Mouse (Mus musculus) layer of hippocampus, adult 2 months (tissue): ENCODE measurements around the gene Fchsd2. TPM values are rescaled to one million over a fixed set of nuclear protein-coding genes. Genes with fewer than 3 reads are reported as not detected.
A peak's percentile ranks its signal among the peaks of the same experiment; 100 is the strongest.

Source experiments
- DNase-seq, 2 experiments: peaks; one replicate each; pipeline ENCODE4 v3.0.0; 2022; ENCODE audit warnings: low spot score in 2 of 2
- H3K27ac ChIP-seq: fragments of 200-600 bp; 2 replicates; pipeline ENCODE4 v1.8.1; 2022
- H3K4me3 ChIP-seq: fragments of 200-600 bp; 2 replicates; pipeline ENCODE4 v1.8.1; 2022; ENCODE audit warnings: mild to moderate bottlenecking
- CTCF ChIP-seq: fragments of 200-600 bp; conservative IDR thresholded peaks from 2 replicates; pipeline ENCODE4 v1.8.1; 2022; ENCODE audit warnings: antibody characterized with exemption, mild to moderate bottlenecking, moderate library complexity
- total RNA-seq, 2 experiments: library from RNA; stranded (reverse); gene quantifications; 2 replicates each; pipeline ENCODE4 v1.2.3; 2021

Fchsd2 gene
- total RNA-seq, 2 experiments from 2014 or later = 38.5 to 41.2 TPM

- TF ChIP-seq CTCF = peak; percentile 93
- Histone ChIP-seq H3K27ac (peak overlapping the region; percentile 97), H3K4me3 (peak overlapping the region; percentile 74)
- peak; percentile 95 to 97 for DNase-seq
Measured at GRCm38 (mm10) chr7:101310327-101311028, 217.8 kb downstream of the Fchsd2 start.

- Histone ChIP-seq H3K27ac (peak overlapping the region; percentile 97), H3K4me3 (peak overlapping the region; percentile 19; the same call in 1 of the 2 replicates)
- no peak for TF ChIP-seq CTCF
- no peak for DNase-seq
Measured at GRCm38 (mm10) chr7:101311061-101311460, 218.4 kb downstream of the Fchsd2 start.

- no peak for TF ChIP-seq CTCF
- Histone ChIP-seq H3K27ac (no peak overlapping the region), H3K4me3 (no peak overlapping the region)
- DNase-seq = no peak
Measured at GRCm38 (mm10) chr7:101313033-101313432, 220.4 kb downstream of the Fchsd2 start.

- DNase-seq = peak in 1 of 2 experiments; percentile 44
- TF ChIP-seq CTCF = no peak
- H3K4me3 ChIP-seq = no peak overlapping the region
- H3K27ac ChIP-seq = no peak overlapping the region
Measured at GRCm38 (mm10) chr7:101314396-101314795, 221.7 kb downstream of the Fchsd2 start.

- TF ChIP-seq CTCF = no peak
- no peak for DNase-seq
- Histone ChIP-seq H3K4me3 (no peak overlapping the region), H3K27ac (no peak overlapping the region)
Measured at GRCm38 (mm10) chr7:101315699-101316098, 223.0 kb downstream of the Fchsd2 start.

- TF ChIP-seq CTCF = no peak
- DNase-seq = no peak
- Histone ChIP-seq H3K27ac (no peak overlapping the region), H3K4me3 (no peak overlapping the region)
Measured at GRCm38 (mm10) chr7:101316591-101317001, 223.9 kb downstream of the Fchsd2 start.

- TF ChIP-seq CTCF = no peak
- H3K4me3 ChIP-seq = no peak within 1 kb of the TSS
- no peak for DNase-seq
- H3K27ac ChIP-seq = no peak within 1 kb of the TSS
Measured at GRCm38 (mm10) chr7:101317014-101317413, 224.4 kb downstream of the Fchsd2 start, which contains the start of gene Stard10. TSS of gene Stard10 (plus strand) at chr7:101317086.

GRCm38 (mm10) chr7:101318848-101319247 lies 226.2 kb downstream of the Fchsd2 start:
- no peak overlapping the region for H3K4me3 ChIP-seq
- no peak for DNase-seq
- TF ChIP-seq CTCF = no peak
- no peak overlapping the region for H3K27ac ChIP-seq

- Histone ChIP-seq H3K4me3 (no peak overlapping the region), H3K27ac (no peak overlapping the region)
- no peak for TF ChIP-seq CTCF
- DNase-seq = no peak
Measured at GRCm38 (mm10) chr7:101319796-101320195, 227.1 kb downstream of the Fchsd2 start.

- no peak for DNase-seq
- H3K27ac ChIP-seq = 0 out of 2 replicates have a peak overlapping the region, but pooled peaks have one; percentile 43
- no peak for TF ChIP-seq CTCF
- H3K4me3 ChIP-seq = peak overlapping the region; percentile 74
Measured at GRCm38 (mm10) chr7:101320399-101321217, 227.9 kb downstream of the Fchsd2 start.

GRCm38 (mm10) chr7:101321218-101321827 lies 228.7 kb downstream of the Fchsd2 start:
- Histone ChIP-seq H3K27ac (peak overlapping the region; percentile 70), H3K4me3 (peak overlapping the region; percentile 74)
- TF ChIP-seq CTCF = no peak
- DNase-seq = no peak

- no peak for DNase-seq
- H3K4me3 ChIP-seq = no peak overlapping the region
- no peak overlapping the region for H3K27ac ChIP-seq
- no peak for TF ChIP-seq CTCF
Measured at GRCm38 (mm10) chr7:101323141-101323594, 230.5 kb downstream of the Fchsd2 start.
